Mouse (Mus musculus) stomach, postnatal 0 days (tissue): ENCODE measurements at regions not wholly inside any gene's neighbourhood (a gene's known extent, or its start where the extent isn't known, plus 50 kb on each side); places are given as distances from the start of the nearest gene placed in this dataset.

Experiments
- CTCF ChIP-seq: IDR thresholded peaks from 2 replicates; pipeline ENCODE4 v1.5.1; 2016; ENCODE audit warnings: antibody characterized with exemption, low read depth, mild to moderate bottlenecking, moderate library complexity
- EP300 ChIP-seq: optimal IDR thresholded peaks from 2 replicates; pipeline ENCODE3; 2016; ENCODE audit warnings: antibody characterized with exemption

DNA sequence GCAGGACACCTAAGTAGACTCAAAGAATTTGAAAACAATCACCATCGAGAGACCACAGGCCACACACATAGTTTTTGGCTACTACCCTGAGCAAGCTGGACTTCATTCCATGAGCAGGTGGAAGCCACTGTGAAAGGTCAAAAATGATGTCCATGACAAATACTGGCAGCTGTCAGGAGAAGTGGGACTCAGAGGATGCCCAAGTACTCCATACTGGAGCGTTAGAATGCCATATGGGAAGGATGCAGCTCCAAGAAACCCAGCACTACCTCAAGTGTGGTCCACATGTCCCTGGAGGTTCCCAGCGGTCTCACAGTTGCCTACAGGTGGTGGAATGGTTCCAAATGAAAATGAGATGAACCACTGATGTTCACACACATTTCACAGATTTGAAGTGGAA is 329.2 kb downstream of the Mycn start:
- TF ChIP-seq CTCF (no peak), EP300 (no peak)
